Mouse (Mus musculus): ENCODE data around the gene I0C0044D17Rik. TPM values are rescaled to one million over a fixed set of nuclear protein-coding genes. Genes with fewer than 3 reads are reported as not detected.
"Not testable (repeated sequence)": the region's sequence is repeated elsewhere in the genome, so short reads cannot be mapped to it uniquely, and the experiment has no call there.

Gene I0C0044D17Rik
- total and polyA plus RNA-seq, 2 experiments from 2014 or later, result not detected

DNA sequence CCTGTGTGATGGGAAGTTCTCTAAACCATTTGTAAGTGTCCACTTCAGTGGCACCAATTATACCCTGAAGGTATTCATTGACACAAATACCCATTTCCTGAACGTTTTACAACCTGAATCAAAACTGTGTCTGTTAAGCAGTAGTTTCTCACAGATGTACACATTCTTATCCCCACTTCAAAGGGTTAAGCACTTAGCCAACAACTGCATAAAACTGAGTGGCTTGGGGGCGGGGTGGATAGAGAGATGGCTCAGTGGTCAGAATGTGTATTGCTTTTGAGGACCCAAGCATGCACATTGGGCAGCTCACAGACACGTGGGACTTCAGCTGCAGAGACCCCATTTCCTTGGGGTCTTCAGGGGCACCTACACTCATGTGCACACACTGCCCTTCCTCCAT lies 22.8 kb upstream of the I0C0044D17Rik start:
- TF ChIP-seq EP300 (IDR thresholded peaks at IDR 0.05; ENCODE audit: low read depth), result no peak
- no peak for TF ChIP-seq CTCF (IDR thresholded peaks at IDR 0.05; ENCODE audit: low read depth)
- Histone ChIP-seq H3K27me3 (ENCODE audit: control insufficient read depth, insufficient read depth, low read length) (no peaks in the 10 kb centered on the region), H3K4me3 (ENCODE audit: low read depth, low read length) (no peak overlapping the region), H3K9me3 (replicated peaks; ENCODE audit: control insufficient read depth, low read length) (0 out of 2 replicates have a peak, but pooled peaks cover 3% of the 10 kb centered on the region), H3K36me3 (replicated peaks; ENCODE audit: control insufficient read depth, insufficient read depth, low read length) (no peaks in the 10 kb centered on the region), H3K4me1 (ENCODE audit: control insufficient read depth, insufficient read depth) (peaks cover 7% of the 10 kb centered on the region; the same call in 1 of the 2 replicates), H3K27ac (ENCODE audit: low read depth) (no peak overlapping the region), H3K9ac (replicated peaks; ENCODE audit: low read depth, low read length) (no peak overlapping the region), H3K4me2 (ENCODE audit: low read depth, low read length) (no peak overlapping the region)
- ATAC-seq (ENCODE audit: insufficient read depth, low read depth) (no peak), DNase-seq (ENCODE audit: low spot score) (no peak)
- 65% methylated on average over 3 of the region's 3 CpGs for WGBS

DNA sequence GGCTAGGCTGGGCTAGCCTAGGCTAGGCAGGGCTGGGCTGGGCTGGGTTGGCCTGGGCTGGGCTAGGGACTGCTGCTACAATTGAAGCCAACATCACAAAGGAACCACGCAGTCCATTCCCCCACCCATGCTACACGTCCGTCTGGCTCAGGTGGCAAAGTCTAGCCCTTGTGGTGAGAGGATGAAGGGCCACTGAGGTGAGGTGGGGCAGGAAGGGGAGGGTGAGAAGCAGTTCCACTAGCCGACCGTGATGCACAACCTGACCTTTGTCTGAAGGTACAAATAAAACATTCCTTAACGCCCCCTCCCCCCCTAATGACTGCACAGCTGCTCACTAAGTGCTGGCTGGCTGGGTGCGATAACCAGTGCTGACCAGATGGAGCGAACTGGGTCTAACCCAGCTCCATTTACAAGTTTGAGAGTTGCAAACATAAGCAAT lies 22.1 kb upstream of the I0C0044D17Rik start:
- Histone ChIP-seq H3K4me2 (ENCODE audit: low read depth, low read length) (no peak overlapping the region), H3K4me3 (ENCODE audit: low read depth, low read length) (no peak overlapping the region), H3K36me3 (replicated peaks; ENCODE audit: control insufficient read depth, insufficient read depth, low read length) (no peaks in the 10 kb centered on the region), H3K9me3 (replicated peaks; ENCODE audit: control insufficient read depth, low read length) (0 out of 2 replicates have a peak, but pooled peaks cover 3% of the 10 kb centered on the region), H3K27me3 (ENCODE audit: control insufficient read depth, insufficient read depth, low read length) (no peaks in the 10 kb centered on the region), H3K27ac (ENCODE audit: low read depth) (no peak overlapping the region), H3K9ac (replicated peaks; ENCODE audit: low read depth, low read length) (no peak overlapping the region), H3K4me1 (ENCODE audit: control insufficient read depth, insufficient read depth) (peaks cover 7% of the 10 kb centered on the region; the same call in 1 of the 2 replicates)
- DNase-seq (ENCODE audit: low spot score) (no peak), ATAC-seq (ENCODE audit: insufficient read depth, low read depth) (no peak)
- TF ChIP-seq CTCF (IDR thresholded peaks at IDR 0.05; ENCODE audit: low read depth) (no peak), EP300 (IDR thresholded peaks at IDR 0.05; ENCODE audit: low read depth) (no peak)
- 77% methylated on average over 8 of the region's 8 CpGs for WGBS

DNA sequence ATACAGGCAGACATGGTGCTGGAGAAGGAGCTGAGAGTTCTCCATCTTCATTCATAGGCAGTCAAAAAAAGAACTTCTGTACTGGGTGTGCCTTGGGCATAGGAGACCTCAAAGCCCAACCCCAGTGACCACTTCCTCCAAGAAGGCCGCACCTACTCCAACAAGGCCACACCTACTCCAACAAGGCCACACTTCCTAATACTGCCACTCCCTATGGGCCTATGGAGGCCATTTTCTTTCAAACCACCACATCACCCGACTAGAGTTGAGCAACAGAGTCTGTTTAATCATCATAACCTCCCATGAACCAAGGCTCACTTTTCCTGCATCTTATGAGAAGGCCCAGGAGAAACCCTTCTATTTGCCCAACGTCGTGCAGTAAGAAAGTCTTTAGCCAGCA lies 21.6 kb upstream of the I0C0044D17Rik start:
- no peak overlapping the region for H3K4me2 ChIP-seq (ENCODE audit: low read depth, low read length)
- no peak for DNase-seq (ENCODE audit: low spot score)
- H3K4me3 ChIP-seq (ENCODE audit: low read depth, low read length), result no peak overlapping the region
- ATAC-seq (ENCODE audit: insufficient read depth, low read depth), result no peak
- no peak overlapping the region for H3K9ac ChIP-seq (replicated peaks; ENCODE audit: low read depth, low read length)
- WGBS, result 89% methylated on average over 4 of the region's 4 CpGs
- peaks cover 7% of the 10 kb centered on the region; the same call in 1 of the 2 replicates for H3K4me1 ChIP-seq (ENCODE audit: control insufficient read depth, insufficient read depth)
- H3K27me3 ChIP-seq (ENCODE audit: control insufficient read depth, insufficient read depth, low read length), result no peaks in the 10 kb centered on the region
- TF ChIP-seq CTCF (IDR thresholded peaks at IDR 0.05; ENCODE audit: low read depth) (no peak), EP300 (IDR thresholded peaks at IDR 0.05; ENCODE audit: low read depth) (no peak)
- H3K27ac ChIP-seq (ENCODE audit: low read depth), result no peak overlapping the region
- no peaks in the 10 kb centered on the region for H3K9me3 ChIP-seq (replicated peaks; ENCODE audit: control insufficient read depth, low read length)
- no peaks in the 10 kb centered on the region for H3K36me3 ChIP-seq (replicated peaks; ENCODE audit: control insufficient read depth, insufficient read depth, low read length)

DNA sequence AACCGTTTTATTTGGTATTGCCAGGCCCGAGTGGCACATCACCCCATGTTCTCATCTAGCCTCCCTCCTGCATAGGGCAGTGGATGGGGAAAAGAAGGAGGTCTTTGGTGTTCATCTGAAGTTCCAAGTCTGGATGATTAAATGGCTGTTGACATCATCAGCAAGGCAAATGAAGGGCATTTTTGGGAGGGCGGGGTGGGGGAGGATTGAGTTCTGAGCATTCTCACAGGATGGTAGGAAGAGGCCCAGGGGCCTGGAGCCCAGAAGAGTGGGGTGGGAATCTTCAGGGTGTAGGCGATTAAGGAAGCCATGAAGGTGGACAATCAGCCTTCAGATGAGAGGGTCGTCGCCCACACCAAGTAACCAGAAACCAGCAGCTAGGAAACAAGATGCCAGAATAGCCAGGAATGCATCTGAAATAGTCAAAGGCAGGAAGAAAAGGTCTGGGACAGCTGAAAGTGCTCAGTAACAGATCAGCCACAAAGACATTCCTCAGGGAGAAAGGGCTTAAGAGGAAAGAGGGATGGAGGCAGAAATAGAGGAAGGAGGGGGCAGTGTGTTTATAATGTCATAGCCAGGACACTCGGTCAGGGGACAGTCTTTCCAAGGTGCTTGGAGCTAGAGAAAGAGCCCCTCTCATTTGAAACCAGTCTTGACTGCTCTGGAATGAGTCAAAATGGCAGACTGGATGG lies 20.4 kb upstream of the I0C0044D17Rik start:
- Histone ChIP-seq H3K4me3 (ENCODE audit: low read depth, low read length) (no peak overlapping the region), H3K4me1 (ENCODE audit: control insufficient read depth, insufficient read depth) (peaks cover 7% of the 10 kb centered on the region; the same call in 1 of the 2 replicates), H3K27ac (ENCODE audit: low read depth) (no peak overlapping the region), H3K4me2 (ENCODE audit: low read depth, low read length) (no peak overlapping the region), H3K9me3 (replicated peaks; ENCODE audit: control insufficient read depth, low read length) (no peaks in the 10 kb centered on the region), H3K36me3 (replicated peaks; ENCODE audit: control insufficient read depth, insufficient read depth, low read length) (no peaks in the 10 kb centered on the region), H3K9ac (replicated peaks; ENCODE audit: low read depth, low read length) (no peak overlapping the region), H3K27me3 (ENCODE audit: control insufficient read depth, insufficient read depth, low read length) (no peaks in the 10 kb centered on the region)
- DNase-seq (ENCODE audit: low spot score) (no peak), ATAC-seq (ENCODE audit: insufficient read depth, low read depth) (no peak)
- 76% methylated on average over 7 of the region's 7 CpGs for WGBS
- TF ChIP-seq EP300 (IDR thresholded peaks at IDR 0.05; ENCODE audit: low read depth), result no peak

DNA sequence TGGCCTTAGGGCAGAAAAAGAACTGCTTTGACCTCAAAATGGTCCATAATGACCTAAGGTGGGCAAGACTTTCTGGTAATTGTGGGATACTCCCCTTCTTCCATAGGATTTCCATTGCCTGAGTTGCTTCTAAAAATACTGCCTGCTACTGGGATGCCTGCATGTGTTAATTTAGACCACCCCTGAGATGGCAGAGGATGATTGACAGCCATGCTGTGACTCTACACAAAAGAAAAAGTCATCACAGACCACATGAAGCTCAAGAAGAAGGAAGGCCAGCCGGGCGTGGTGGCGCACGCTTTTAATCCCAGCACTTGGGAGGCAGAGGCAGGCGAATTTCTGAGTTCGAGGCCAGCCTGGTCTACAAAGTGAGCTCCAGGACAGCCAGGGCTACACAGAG lies 17.6 kb upstream of the I0C0044D17Rik start:
- H3K36me3 ChIP-seq (replicated peaks; ENCODE audit: control insufficient read depth, insufficient read depth, low read length); H3K9me3 ChIP-seq (replicated peaks; ENCODE audit: control insufficient read depth, low read length); H3K9ac ChIP-seq (replicated peaks; ENCODE audit: low read depth, low read length); DNase-seq (ENCODE audit: low spot score); H3K4me1 ChIP-seq (ENCODE audit: control insufficient read depth, insufficient read depth); ATAC-seq (ENCODE audit: insufficient read depth, low read depth); H3K27ac ChIP-seq (ENCODE audit: low read depth); H3K4me2 ChIP-seq (ENCODE audit: low read depth, low read length); H3K4me3 ChIP-seq (ENCODE audit: low read depth, low read length); H3K27me3 ChIP-seq (ENCODE audit: control insufficient read depth, insufficient read depth, low read length): not testable (repeated sequence)
- 96% methylated on average over 6 of the region's 6 CpGs for WGBS

DNA sequence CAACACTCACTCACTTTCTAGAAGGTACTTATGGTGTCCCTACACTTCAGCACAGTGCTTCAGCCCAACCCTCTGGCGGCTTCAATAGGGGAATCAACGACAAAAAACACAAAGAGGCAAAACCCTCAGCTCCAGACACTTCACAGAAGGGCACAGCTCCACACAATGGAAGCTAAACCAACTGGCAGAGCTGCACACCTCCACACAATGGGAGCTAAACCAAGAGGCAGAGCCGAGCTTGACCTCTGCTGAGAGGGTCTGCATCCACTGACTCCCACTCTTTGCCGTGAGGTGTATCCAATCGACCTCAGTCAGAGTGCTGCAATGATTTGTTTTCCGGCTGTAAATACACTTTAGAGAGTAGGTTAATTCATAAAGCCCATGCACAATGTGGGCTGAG lies 16.9 kb upstream of the I0C0044D17Rik start:
- Histone ChIP-seq H3K4me1 (ENCODE audit: control insufficient read depth, insufficient read depth) (0 out of 2 replicates have a peak, but pooled peaks cover 3% of the 10 kb centered on the region), H3K4me3 (ENCODE audit: low read depth, low read length) (no peak overlapping the region), H3K9ac (replicated peaks; ENCODE audit: low read depth, low read length) (no peak overlapping the region), H3K9me3 (replicated peaks; ENCODE audit: control insufficient read depth, low read length) (no peaks in the 10 kb centered on the region), H3K4me2 (ENCODE audit: low read depth, low read length) (no peak overlapping the region), H3K27me3 (ENCODE audit: control insufficient read depth, insufficient read depth, low read length) (no peaks in the 10 kb centered on the region), H3K36me3 (replicated peaks; ENCODE audit: control insufficient read depth, insufficient read depth, low read length) (no peaks in the 10 kb centered on the region), H3K27ac (ENCODE audit: low read depth) (no peak overlapping the region)
- ATAC-seq (ENCODE audit: insufficient read depth, low read depth) (no peak), DNase-seq (ENCODE audit: low spot score) (no peak)
- 70% methylated on average over 6 of the region's 6 CpGs for WGBS
- TF ChIP-seq EP300 (IDR thresholded peaks at IDR 0.05; ENCODE audit: low read depth) (no peak), CTCF (IDR thresholded peaks at IDR 0.05; ENCODE audit: low read depth) (no peak)

All from heart, postnatal 0 days (tissue).